Mouse (Mus musculus): ENCODE data around the gene Hectd4.

GRCm38 (mm10) chr5:121206984-121207383 is 13.0 kb upstream of the Hectd4 start:
- TF ChIP-seq POLR2A (IDR thresholded peaks at IDR 0.05; ENCODE audit: extremely low read depth, insufficient read depth, low read length) = no peak
- TF ChIP-seq CTCF (IDR thresholded peaks at IDR 0.05; ENCODE audit: extremely low read depth, insufficient read depth, low read length) = no peak
